Mouse (Mus musculus) lung, embryonic 14.5 days (tissue): Measurements from ENCODE around the gene Vars. TPM values are rescaled to one million over a fixed set of nuclear protein-coding genes. Genes with fewer than 3 reads are reported as not detected.
"Not testable (repeated sequence)": the region's sequence is repeated elsewhere in the genome, so short reads cannot be mapped to it uniquely, and the experiment has no call there.

Source experiments
- ATAC-seq: fragments of 200-750 bp; cut with Nextera tagmentation; 2 replicates; pipeline ENCODE4 v1.8.0; 2017; ENCODE audit warnings: mild to moderate bottlenecking, moderate TSS enrichment, moderate library complexity; ENCODE audit not compliant: insufficient read depth
- DNase-seq: peaks from one replicate; pipeline ENCODE4 v3.0.0-alpha.2; 2015
- H3K27ac ChIP-seq: fragments of 300-500 bp; sonication (generic); 2 replicates; pipeline ENCODE4 v1.5.1; 2014; ENCODE audit warnings: low read depth, mild to moderate bottlenecking, moderate library complexity
- H3K27me3 ChIP-seq: fragments of 300-500 bp; sonication (generic); 2 replicates; pipeline ENCODE4 v1.6.1; 2014; ENCODE audit warnings: low read length, control low read depth; ENCODE audit not compliant: insufficient read depth
- H3K36me3 ChIP-seq: fragments of 300-500 bp; sonication (generic); 2 replicates; pipeline ENCODE4 v1.6.1; 2014; ENCODE audit warnings: control low read depth; ENCODE audit not compliant: insufficient read depth
- H3K4me1 ChIP-seq: fragments of 300-500 bp; sonication (generic); 2 replicates; pipeline ENCODE4 v1.6.1; 2014; ENCODE audit warnings: antibody characterized with exemption, control low read depth; ENCODE audit not compliant: insufficient read depth
- H3K4me2 ChIP-seq: fragments of 300-500 bp; sonication (generic); 2 replicates; pipeline ENCODE4 v1.6.1; 2014; ENCODE audit warnings: mild to moderate bottlenecking
- H3K4me3 ChIP-seq: fragments of 300-500 bp; sonication (generic); 2 replicates; pipeline ENCODE4 v1.5.1; 2014; ENCODE audit warnings: low read depth, low read length
- H3K9ac ChIP-seq: fragments of 300-500 bp; sonication (generic); 2 replicates; pipeline ENCODE4 v1.6.1; 2014
- H3K9me3 ChIP-seq: fragments of 300-500 bp; sonication (generic); 2 replicates; pipeline ENCODE4 v1.6.1; 2016; ENCODE audit warnings: low read depth, low read length, control low read depth
- CTCF ChIP-seq: IDR thresholded peaks from 2 replicates; pipeline ENCODE4 v1.5.1; 2016; ENCODE audit warnings: antibody characterized with exemption, low read depth
- WGBS: fragments of 180-500 bp; shearing (Covaris S2); extraction: QIAGEN DNeasy Blood & Tissue Kit; methylation state at CpG from one replicate; pipeline ENCODE4 v1.1.7; 2014; 5-methylcytosine and 5-hydroxymethylcytosine counted together
- polyA plus RNA-seq: library from polyadenylated mRNA; unstranded; fragments of >200 nt; fragmentation: Nextera tagmentation; extraction: Ambion mirVana; gene quantifications from 2 replicates; pipeline ENCODE4 v1.2.1, GENCODE M21; 2014

The Vars gene
- polyA plus RNA-seq, 1 experiment from 2014 or later, result 161 TPM

DNA sequence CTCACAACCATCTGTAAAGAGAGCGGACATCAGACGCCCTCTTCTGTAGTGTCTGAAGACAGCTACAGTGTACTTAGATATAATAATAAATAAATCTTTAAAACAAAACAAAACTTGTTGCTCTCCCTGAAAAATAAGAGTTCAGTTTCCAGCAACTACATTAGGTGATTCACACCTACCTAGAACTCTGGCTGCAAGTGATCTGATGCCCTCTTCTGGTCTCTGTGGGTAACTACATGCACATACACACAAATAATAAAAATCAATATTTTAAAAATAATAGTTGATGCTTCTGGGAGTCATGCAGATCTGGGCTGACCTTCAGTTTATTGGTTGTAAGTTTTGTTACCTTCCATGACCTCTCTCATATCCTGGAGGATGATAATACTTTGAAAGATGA is 16.6 kb upstream of the Vars start:
- DNase-seq (peak; percentile 67), ATAC-seq (no peak)
- H3K4me3 ChIP-seq, result no peak overlapping the region
- WGBS, result 75% methylated on average over 2 of the region's 2 CpGs
- H3K27me3 ChIP-seq, result no peaks in the 10 kb centered on the region
- peaks cover 33% of the 10 kb centered on the region for H3K36me3 ChIP-seq
- H3K4me1 ChIP-seq, result no peaks in the 10 kb centered on the region
- H3K9me3 ChIP-seq, result no peaks in the 10 kb centered on the region
- H3K27ac ChIP-seq, result no peak overlapping the region
- TF ChIP-seq CTCF, result peak; percentile 71
- no peak overlapping the region for H3K4me2 ChIP-seq
- H3K9ac ChIP-seq, result no peak overlapping the region

DNA sequence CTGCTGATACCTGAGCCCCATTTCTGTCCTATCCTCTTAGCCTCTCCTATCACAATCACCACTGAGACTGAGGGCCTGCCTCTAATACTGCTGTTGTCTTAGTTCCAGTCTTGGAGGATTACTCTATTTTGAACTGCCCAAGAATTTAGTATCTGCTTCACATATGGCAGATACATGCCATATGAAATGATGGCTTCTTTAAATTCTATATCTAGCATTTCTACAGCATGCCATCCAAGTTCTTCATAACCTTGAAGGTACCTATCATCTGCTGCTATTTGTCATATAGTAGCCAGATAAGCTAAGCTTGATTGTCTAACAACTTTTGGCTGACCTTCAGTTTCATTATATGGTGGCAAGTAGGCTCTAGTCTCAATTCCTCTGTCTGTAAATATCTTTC is 6.0 kb upstream of the Vars start:
- Histone ChIP-seq H3K4me3 (no peak overlapping the region), H3K9ac (no peak overlapping the region), H3K9me3 (no peaks in the 10 kb centered on the region), H3K36me3 (peaks cover 43% of the 10 kb centered on the region), H3K4me1 (peaks cover 13% of the 10 kb centered on the region; the same call in 1 of the 2 replicates), H3K27me3 (no peaks in the 10 kb centered on the region), H3K4me2 (no peak overlapping the region), H3K27ac (no peak overlapping the region)
- DNase-seq, result no peak
- TF ChIP-seq CTCF, result no peak
- no peak for ATAC-seq

DNA sequence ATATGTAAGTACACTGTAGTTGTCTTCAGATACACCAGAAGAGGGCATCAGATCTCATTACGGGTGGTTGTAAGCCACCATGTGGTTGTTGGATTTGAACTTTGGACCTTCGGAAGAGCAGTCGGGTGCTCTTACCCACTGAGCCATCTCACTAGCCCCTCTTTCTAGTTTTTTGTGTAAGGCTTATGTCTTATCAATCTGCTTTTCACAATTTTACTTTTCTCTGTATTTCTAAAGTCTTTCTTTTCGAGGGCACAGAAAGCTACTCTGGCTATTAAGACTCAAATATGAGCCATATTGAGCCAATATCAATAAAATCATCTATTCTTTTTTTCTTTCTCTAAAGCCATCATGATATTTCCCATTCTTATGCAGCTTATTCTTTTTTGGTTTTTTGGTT is 5.6 kb upstream of the Vars start:
- not testable (repeated sequence) for H3K27me3 ChIP-seq, DNase-seq, H3K27ac ChIP-seq, ATAC-seq, H3K9ac ChIP-seq, H3K4me2 ChIP-seq, H3K9me3 ChIP-seq, H3K4me3 ChIP-seq
- Histone ChIP-seq H3K4me1 (peaks cover 13% of the 10 kb centered on the region; the same call in 1 of the 2 replicates), H3K36me3 (peaks cover 41% of the 10 kb centered on the region)
- 89% methylated on average over 4 of the region's 4 CpGs for WGBS

DNA sequence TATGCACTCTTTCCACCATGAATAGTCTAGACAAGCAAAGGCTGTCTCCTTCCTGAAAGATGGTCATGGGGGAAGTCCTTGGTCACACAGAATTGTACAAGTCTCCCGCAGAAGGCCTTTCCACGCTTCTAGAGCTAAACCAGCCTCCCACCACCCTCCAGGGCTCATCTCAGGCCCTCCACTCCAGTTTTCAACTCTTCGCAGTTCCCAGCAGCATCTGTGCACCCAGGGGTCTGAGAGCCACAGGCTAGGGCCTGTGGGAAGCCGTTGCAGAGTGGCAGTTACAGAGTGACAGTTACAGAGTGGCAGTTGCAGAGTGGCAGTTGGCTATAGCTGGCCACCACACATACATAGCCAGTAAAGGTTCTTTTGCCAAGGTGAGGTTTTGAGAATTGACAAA is 4.9 kb upstream of the Vars start:
- peaks cover 13% of the 10 kb centered on the region; the same call in 1 of the 2 replicates for H3K4me1 ChIP-seq
- not testable (repeated sequence) for DNase-seq, H3K4me3 ChIP-seq, H3K4me2 ChIP-seq, H3K27ac ChIP-seq, H3K27me3 ChIP-seq, ATAC-seq, H3K9me3 ChIP-seq, H3K9ac ChIP-seq
- peaks cover 34% of the 10 kb centered on the region for H3K36me3 ChIP-seq
- WGBS, result 94% methylated on average over 4 of the region's 4 CpGs

DNA sequence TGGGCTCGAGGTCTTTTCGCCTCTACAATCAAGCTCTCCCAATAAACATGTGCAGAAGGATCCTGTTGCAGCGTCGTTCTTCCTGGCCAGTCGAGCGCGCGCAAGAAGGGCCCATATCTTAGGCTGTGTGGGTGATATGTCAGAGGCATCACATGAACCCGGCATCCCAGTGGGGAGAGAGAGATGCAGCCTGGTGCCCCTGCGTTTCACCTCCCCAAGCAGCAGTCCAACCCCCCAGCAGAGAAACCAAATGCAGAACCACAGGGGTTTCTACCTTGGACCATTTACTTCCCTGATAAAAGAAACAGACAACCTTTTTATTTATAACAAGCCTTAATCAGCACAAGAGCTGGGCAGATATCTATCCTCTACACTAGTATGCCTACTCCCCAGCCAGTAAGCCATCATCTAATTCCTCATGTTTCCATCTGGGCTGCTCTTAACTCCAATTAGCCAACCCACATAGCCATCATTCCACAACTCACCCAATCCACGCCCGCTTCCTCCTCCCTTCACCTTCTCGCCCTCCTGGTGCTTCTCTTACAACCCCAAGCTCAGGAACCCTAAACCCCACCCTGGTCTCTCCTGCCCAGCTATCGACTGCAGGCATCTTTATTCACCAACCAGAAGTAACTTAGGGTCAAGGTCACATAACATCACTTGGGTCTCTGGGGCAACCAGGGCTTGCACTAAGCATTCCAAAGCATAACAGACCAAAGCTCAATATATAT is 4.2 kb upstream of the Vars start:
- WGBS, result 87% methylated on average over 12 of the region's 14 CpGs
- no peaks in the 10 kb centered on the region for H3K9me3 ChIP-seq
- DNase-seq (no peak), ATAC-seq (no peak)
- H3K4me2 ChIP-seq, result peak overlapping the region; percentile 96
- TF ChIP-seq CTCF, result no peak
- peaks cover 13% of the 10 kb centered on the region; the same call in 1 of the 2 replicates for H3K4me1 ChIP-seq
- H3K27ac ChIP-seq, result no peak overlapping the region
- no peak overlapping the region for H3K9ac ChIP-seq
- H3K36me3 ChIP-seq, result peaks cover 29% of the 10 kb centered on the region
- 0 out of 2 replicates have a peak overlapping the region, but pooled peaks have one; percentile 6 for H3K4me3 ChIP-seq
- H3K27me3 ChIP-seq, result no peaks in the 10 kb centered on the region

DNA sequence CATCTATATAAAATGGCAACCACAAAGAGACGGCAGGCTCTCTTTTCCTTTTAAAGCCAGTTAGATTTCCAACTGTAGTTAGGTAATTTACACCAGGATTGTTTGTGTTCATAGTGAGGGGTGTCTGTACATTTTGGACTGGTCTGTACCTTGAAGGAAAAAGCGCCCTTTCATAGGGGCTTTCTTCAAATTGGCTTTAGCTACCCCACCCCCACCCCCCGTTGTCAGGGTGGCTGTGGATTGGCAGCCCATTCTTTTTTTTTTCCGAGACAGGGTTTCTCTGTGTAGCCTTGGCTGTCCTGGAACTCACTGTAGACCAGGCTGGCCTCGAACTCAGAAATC is 3.7 kb upstream of the Vars start:
- WGBS, result 86% methylated on average over 5 of the region's 5 CpGs
- H3K4me1 ChIP-seq, result peaks cover 13% of the 10 kb centered on the region; the same call in 1 of the 2 replicates
- no peak for TF ChIP-seq CTCF
- 0 out of 2 replicates have a peak overlapping the region, but pooled peaks have one; percentile 6 for H3K4me3 ChIP-seq
- no peaks in the 10 kb centered on the region for H3K9me3 ChIP-seq
- peak overlapping the region; percentile 96 for H3K4me2 ChIP-seq
- H3K36me3 ChIP-seq, result peaks cover 29% of the 10 kb centered on the region
- H3K27ac ChIP-seq, result no peak overlapping the region
- H3K27me3 ChIP-seq, result no peaks in the 10 kb centered on the region
- no peak overlapping the region for H3K9ac ChIP-seq
- DNase-seq, result no peak
- no peak for ATAC-seq

DNA sequence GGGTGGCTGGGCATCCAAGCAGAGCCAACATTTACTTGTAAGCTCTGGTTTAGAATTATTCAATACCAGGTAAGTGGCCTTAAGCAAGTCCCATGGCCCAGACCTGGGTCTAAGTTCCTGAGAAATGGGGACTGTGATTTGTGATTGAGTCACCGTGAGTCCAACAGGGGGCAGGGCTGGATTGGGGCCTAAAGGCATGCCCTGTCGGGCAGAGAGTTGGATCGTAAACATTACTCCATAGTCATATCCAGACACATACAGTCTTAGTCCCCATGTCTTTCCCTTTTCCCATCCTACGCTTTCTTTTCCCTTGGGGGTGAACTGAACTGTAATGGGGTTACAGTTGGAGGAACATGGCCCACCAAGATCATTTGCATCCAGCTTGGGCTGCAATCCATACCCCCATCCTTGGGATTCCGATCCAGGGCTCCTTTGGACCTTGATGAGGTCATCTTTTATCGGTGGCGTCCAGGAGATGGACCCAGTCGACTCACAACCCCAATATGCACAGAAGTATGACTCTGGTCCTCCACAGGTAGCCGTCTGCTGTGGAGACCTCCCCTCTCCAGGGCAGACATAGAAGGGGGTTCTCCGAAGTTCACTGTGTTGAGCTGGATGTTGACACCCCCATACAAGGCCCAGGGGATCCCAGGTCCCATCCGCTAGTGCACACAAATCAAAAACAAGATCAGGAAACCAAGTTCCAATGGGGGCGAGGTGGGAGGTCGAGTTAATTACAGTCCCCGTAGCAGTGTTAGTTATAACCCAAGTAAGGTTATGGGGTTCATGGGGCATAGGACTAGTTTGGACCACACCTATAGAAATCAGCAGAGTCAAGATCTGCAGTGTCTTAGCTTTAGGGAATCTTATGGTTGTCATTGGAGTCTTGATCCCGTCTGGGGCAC is 2.0 kb upstream of the Vars start:
- H3K9me3 ChIP-seq, result no peaks in the 10 kb centered on the region
- ATAC-seq (no peak), DNase-seq (no peak)
- H3K27ac ChIP-seq, result no peak overlapping the region
- WGBS, result 91% methylated on average over 15 of the region's 15 CpGs
- H3K4me3 ChIP-seq, result peak overlapping the region; percentile 92
- no peaks in the 10 kb centered on the region for H3K27me3 ChIP-seq
- H3K9ac ChIP-seq, result peak overlapping the region; percentile 80
- TF ChIP-seq CTCF, result no peak
- peak overlapping the region; percentile 96 for H3K4me2 ChIP-seq
- peaks cover 33% of the 10 kb centered on the region for H3K36me3 ChIP-seq
- H3K4me1 ChIP-seq, result peaks cover 23% of the 10 kb centered on the region

DNA sequence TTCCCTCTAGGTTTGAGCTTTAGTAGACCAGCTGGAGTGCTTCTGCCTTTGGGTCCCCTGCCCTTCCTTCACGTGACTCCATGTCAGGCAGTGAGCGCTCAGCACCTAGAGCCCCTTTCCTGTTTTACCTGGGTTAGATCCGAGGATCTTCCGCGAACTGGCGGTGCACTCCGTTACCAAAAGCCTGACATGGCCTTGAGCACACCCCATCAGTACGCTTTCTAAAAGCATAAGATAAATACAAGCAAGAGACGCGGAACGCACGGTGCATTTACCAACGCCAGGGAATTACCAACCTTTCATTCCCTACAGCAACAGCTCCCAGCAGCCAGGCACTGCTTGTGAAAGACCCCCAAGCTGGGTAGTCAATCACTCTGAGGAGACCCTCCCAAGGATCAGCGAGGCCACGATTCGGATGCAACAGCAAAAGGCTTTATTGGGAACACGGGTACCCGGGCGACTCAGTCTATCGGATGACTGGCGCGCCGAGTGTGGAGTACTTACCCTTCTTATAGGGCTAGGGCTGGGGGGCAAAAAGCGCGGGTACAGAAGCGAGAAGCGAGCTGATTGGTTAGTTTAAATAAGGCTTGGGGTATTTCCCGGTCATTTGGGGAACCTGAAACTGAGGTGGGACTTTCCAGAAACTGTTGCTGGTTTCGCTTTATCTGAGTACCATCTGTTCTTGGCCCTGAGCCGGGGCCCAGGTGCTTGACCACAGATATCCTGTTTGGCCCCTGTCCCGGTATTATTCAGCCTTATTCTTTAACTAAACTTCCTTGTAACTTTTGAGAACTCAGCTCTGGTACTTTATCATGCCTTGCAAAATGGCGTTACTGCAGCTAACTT is 693 bp upstream of the Vars start:
- H3K4me3 ChIP-seq, result peak overlapping the region; percentile 92
- H3K4me2 ChIP-seq, result peak overlapping the region; percentile 96
- ATAC-seq, H3K9me3 ChIP-seq, H3K27me3 ChIP-seq: not testable (repeated sequence)
- H3K27ac ChIP-seq, result peak overlapping the region; percentile 97
- DNase-seq, result peak; percentile 60
- peaks cover 45% of the 10 kb centered on the region for H3K36me3 ChIP-seq
- peaks cover 23% of the 10 kb centered on the region for H3K4me1 ChIP-seq
- WGBS, result 11% methylated on average over 29 of the region's 32 CpGs
- peak overlapping the region; percentile 96 for H3K9ac ChIP-seq
